Mouse (Mus musculus) bone marrow, adult 2 months (tissue): ENCODE measurements around the gene Cfdp1. TPM values are rescaled to one million over a fixed set of nuclear protein-coding genes. Genes with fewer than 3 reads are reported as not detected.

ENCODE experiments used
- H3K27ac ChIP-seq: fragments of 200-500 bp; 2 replicates; pipeline ENCODE4 v1.5.1; 2012; ENCODE audit warnings: low read depth, mild to moderate bottlenecking, control low read depth, inconsistent platforms, low read length; ENCODE audit not compliant: control insufficient read depth, poor library complexity, insufficient read depth
- H3K4me1 ChIP-seq: fragments of 200-500 bp; 2 replicates; pipeline ENCODE4 v1.6.1; 2011; ENCODE audit warnings: low read length; ENCODE audit not compliant: control insufficient read depth, insufficient read depth
- H3K4me3 ChIP-seq: fragments of 200-500 bp; replicated peaks from 2 replicates; pipeline ENCODE3; 2011; ENCODE audit warnings: mild to moderate bottlenecking, low read depth, low read length, control low read depth; ENCODE audit not compliant: control insufficient read depth
- CTCF ChIP-seq: fragments of 200-500 bp; IDR thresholded peaks from 2 replicates; pipeline ENCODE4 v1.5.1; 2011; ENCODE audit warnings: low read length, control low read depth; ENCODE audit not compliant: control insufficient read depth, insufficient read depth
- POLR2A ChIP-seq: fragments of 200-500 bp; IDR thresholded peaks from 2 replicates; pipeline ENCODE4 v1.6.1; 2011; ENCODE audit warnings: low read depth, mild to moderate bottlenecking, control low read depth, low read length, borderline replicate concordance; ENCODE audit not compliant: control insufficient read depth
- WGBS: fragments of 180-500 bp; shearing (Covaris S2); methylation state at CpG from one replicate; pipeline ENCODE4 v1.1.7; 2018; 5-methylcytosine and 5-hydroxymethylcytosine counted together
- polyA plus RNA-seq: library from polyadenylated mRNA; stranded (reverse); fragments of >200 nt; gene quantifications from 2 replicates; pipeline ENCODE4 v1.2.4, GENCODE M21; 2011; ENCODE audit warnings: low replicate concordance; ENCODE audit not compliant: missing spikeins, insufficient read depth, insufficient read length

Gene Cfdp1
- polyA plus RNA-seq, 1 experiment: 116 TPM

GRCm38 (mm10) chr8:111746582-111747465, 107.3 kb downstream of the Cfdp1 start:
- WGBS: 41% methylated on average over 13 of the region's 13 CpGs
- no peaks in the 10 kb centered on the region for H3K4me1 ChIP-seq
- H3K4me3 ChIP-seq: no peak overlapping the region
- no peak for TF ChIP-seq POLR2A
- no peak for TF ChIP-seq CTCF
- H3K27ac ChIP-seq: no peak overlapping the region

DNA sequence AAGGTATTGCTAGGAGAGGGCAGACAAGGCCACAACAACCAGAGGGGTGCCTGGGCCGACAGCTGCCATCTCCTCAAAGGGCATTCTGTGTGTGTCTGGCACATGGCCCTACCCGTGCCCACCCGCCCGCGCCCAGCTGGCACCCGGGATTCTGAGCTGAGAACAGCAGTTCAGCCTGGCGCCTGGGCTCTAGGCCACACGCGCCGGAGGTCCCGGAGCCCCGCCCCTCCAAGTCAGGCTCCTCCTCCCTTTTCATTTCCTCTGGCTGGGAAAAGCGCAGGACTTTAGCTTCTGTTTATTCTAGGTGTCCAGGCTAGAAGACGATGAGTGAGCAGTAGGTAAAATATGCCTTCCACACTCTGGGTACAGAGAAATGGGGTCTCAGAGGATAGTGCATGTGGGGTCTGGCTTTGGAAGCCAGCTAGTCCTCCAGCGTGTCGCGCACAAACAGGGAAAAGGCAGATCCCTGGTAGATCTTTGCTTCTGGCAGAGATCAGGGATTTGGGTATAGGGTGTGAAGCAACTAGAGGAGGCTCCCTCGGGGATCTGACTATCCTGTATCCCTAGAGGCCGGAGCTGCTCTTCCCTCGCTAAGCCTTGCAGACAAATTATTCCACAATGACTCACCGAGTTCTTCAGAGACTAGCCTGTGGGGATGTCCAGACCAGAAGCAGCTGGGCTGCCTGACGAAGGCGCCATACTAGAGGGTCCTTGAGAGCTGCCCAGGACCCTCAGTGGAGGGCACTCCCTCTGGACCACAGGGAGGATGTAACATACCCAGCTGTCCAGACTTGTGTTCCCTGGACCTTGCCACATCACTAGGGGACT, 108.3 kb downstream of the Cfdp1 start:
- no peak for TF ChIP-seq CTCF
- no peak for TF ChIP-seq POLR2A
- Histone ChIP-seq H3K4me3 (no peak overlapping the region), H3K4me1 (no peaks in the 10 kb centered on the region), H3K27ac (no peak overlapping the region)
- 8% methylated on average over 23 of the region's 23 CpGs for WGBS

GRCm38 (mm10) chr8:111745086-111745485, 109.0 kb downstream of the Cfdp1 start:
- WGBS: 63% methylated on average over 5 of the region's 5 CpGs
- Histone ChIP-seq H3K4me1 (no peaks in the 10 kb centered on the region), H3K27ac (no peak overlapping the region), H3K4me3 (no peak overlapping the region)
- TF ChIP-seq POLR2A (no peak), CTCF (no peak)

DNA sequence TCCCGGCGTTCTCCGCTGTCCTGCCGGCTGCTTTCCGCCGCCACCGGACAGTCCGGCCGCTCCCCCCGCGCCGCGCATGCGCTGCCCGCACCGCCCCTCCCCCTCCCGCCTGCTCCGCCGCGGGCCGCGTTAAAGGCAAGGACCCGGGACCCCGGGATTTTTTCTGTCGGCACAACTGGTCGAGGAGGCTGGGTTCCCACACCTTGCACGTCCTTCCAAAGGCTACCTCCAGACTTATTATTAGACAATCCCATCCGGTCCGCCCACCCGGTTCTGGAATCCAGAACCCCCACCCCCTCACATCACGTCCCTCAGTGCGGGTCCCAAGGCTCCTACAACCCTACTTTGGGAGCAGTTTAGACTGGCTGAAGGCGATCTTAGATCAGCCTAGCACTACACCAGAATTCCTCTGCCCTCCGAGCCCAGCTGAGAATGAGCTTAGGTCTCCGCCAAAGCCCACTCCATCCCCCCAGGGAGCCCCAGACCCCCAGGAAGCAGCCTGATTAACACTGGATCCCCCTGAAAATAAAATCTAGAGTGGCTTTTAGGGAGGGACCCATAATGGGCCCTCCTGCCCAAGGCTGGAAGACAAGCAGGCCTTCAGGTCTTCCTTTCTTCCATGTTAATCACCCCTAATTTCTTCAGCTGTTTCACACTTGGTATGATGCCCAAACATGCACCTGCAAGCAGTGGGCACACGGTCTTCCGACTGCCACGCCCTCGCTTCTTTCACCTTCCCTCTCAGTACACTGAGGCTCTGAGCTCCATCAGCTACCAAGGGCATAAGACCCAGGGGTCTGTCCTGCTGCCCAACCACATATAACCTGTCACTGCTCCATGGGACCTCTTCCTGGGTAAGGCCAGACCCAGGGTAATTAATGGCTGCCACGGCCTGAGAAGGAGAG, 110.0 kb downstream of the Cfdp1 start, which contains the start of gene Bcar1:
Gene Bcar1 (minus strand): TSS at position 18 of the 905 bp plus-strand sequence.
- no peak for TF ChIP-seq POLR2A
- TF ChIP-seq CTCF: no peak
- Histone ChIP-seq H3K4me3 (no peak within 1 kb of the TSS), H3K4me1 (no peaks in the 10 kb centered on the region), H3K27ac (no peak within 1 kb of the TSS)
- WGBS: 17% methylated on average over 32 of the region's 40 CpGs

- H3K4me1 ChIP-seq: no peaks in the 10 kb centered on the region
- H3K4me3 ChIP-seq: no peak overlapping the region
- TF ChIP-seq POLR2A: no peak
- TF ChIP-seq CTCF: no peak
- 3% methylated on average over 35 of the region's 44 CpGs for WGBS
- no peak overlapping the region for H3K27ac ChIP-seq
These were observed 110.8 kb downstream of the Cfdp1 start for GRCm38 (mm10) chr8:111743101-111743791.

- 49% methylated on average over 11 of the region's 11 CpGs for WGBS
- Histone ChIP-seq H3K4me3 (no peak overlapping the region), H3K27ac (no peak overlapping the region), H3K4me1 (no peaks in the 10 kb centered on the region)
- TF ChIP-seq CTCF: no peak
- TF ChIP-seq POLR2A: no peak
These were observed 111.6 kb downstream of the Cfdp1 start for GRCm38 (mm10) chr8:111742261-111743037.

DNA sequence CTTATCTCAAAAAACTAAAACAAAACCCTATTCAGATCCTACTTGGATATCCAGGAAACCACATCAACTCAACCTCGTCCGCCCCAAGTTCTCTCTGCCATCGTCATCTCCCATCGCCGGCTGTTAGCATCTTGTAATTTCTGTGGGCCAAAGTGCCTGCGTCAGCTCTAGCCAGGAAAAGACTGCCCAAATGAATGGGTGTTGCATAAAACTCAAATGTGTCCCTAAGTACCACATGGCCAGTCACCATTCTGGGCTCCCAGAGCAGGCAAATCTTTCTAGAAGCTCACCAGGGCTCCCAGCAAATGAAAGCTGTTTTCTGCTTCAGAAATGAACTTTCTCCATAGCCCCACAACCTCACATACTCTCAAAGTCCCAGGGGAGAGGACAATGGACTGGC, 112.5 kb downstream of the Cfdp1 start:
- WGBS: 37% methylated on average over 6 of the region's 6 CpGs
- no peaks in the 10 kb centered on the region for H3K4me1 ChIP-seq

More for the DNA sequence above, 112.5 kb downstream of the Cfdp1 start:
- TF ChIP-seq POLR2A: no peak
- no peak for TF ChIP-seq CTCF
- H3K27ac ChIP-seq: no peak overlapping the region
- no peak overlapping the region for H3K4me3 ChIP-seq
